Mouse (Mus musculus) liver, adult 2 months (tissue): ENCODE measurements at regions not wholly inside any gene's neighbourhood (a gene's known extent, or its start where the extent isn't known, plus 50 kb on each side); places are given as distances from the start of the nearest gene placed in this dataset.

Source experiments
- CTCF ChIP-seq: fragments of 200-500 bp; IDR thresholded peaks from 2 replicates; pipeline ENCODE4 v1.5.1; 2011; ENCODE audit warnings: low read depth, low read length, control low read depth
- POLR2A ChIP-seq: fragments of 200-500 bp; IDR thresholded peaks from 2 replicates; pipeline ENCODE4 v1.6.1; 2011; ENCODE audit warnings: low read length, control low read depth; ENCODE audit not compliant: insufficient read depth; ENCODE audit errors: extremely low read depth

GRCm38 (mm10) chr1:57673415-57673814, 100.5 kb upstream of the Spats2l start:
- no peak for TF ChIP-seq CTCF
- no peak for TF ChIP-seq POLR2A
